Mouse (Mus musculus): ENCODE measurements around the gene Tpcn1. TPM values are rescaled to one million over a fixed set of nuclear protein-coding genes. Genes with fewer than 3 reads are reported as not detected.

The Tpcn1 gene
- total RNA-seq (2021) = 10 to 100 TPM; 44.1 to 45.2 TPM
- long read RNA-seq, experiment 1, full-length matches to known transcripts = 1 of 5 reads
- long read RNA-seq, experiment 1, partial matches to known transcripts = 0 of 5 reads
- long read RNA-seq, experiment 1, other reads (novel, unspliced or antisense) = 4 of 5 reads
- long read RNA-seq, experiment 2, partial matches to known transcripts = 1 of 5 reads
- long read RNA-seq, experiment 2, other reads (novel, unspliced or antisense) = 2 of 5 reads

DNA sequence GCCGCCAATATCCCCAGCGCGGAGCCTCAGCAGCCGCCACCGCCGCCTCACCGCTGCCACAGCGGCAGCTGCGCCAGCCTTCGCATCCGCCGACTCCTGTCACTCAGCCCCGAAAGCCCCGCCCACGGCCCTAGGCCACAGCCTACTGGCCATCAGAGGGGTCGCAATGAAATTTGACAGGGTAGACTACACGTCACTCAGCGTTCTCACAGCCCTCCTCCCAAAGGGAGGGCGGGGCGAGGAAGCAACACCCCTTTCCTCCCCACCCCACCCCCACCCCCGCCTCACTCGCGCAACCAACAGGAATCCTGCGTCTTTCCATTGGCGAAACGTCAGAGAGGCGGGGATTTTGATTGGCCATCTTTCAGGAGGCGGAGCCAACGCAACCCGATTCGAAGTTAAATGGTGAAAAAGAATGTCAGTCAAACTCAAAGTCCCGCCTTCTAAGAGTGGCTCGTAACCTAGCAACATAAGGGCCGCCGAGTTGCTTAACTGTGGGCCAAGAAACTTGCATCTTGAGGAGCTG, at the start of gene Tpcn1, which contains the start of gene Iqcd:
TSS of gene Tpcn1 (minus strand) at position 105 of the 526 bp plus-strand sequence.
TSS of gene Iqcd (plus strand) at position 448 of the 526 bp plus-strand sequence.
- DNase-seq (ENCODE audit: low spot score in 2 of 2) = peak; percentile 98 to 100

DNA sequence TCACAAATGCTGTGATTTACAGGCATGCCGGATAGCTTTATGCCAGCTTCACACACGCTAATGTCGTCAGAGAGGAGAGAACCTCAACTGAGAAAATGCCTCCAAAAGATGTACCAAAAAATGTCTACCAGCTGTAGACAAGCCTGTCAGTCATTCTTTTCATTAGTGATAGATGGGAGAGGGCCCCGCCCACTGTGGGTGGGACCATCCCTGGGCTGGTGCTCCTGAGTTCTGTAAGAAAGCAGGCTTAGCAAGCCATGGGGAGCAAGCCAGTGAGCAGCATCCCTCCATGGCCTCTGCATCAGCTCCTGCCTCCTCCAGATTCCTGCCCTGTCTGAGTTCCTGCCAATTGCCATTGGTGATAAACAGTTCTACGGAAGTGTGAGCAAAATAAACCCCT, 47.2 kb upstream of the Tpcn1 start:
- DNase-seq (ENCODE audit: low spot score in 2 of 2) = no peak

DNA sequence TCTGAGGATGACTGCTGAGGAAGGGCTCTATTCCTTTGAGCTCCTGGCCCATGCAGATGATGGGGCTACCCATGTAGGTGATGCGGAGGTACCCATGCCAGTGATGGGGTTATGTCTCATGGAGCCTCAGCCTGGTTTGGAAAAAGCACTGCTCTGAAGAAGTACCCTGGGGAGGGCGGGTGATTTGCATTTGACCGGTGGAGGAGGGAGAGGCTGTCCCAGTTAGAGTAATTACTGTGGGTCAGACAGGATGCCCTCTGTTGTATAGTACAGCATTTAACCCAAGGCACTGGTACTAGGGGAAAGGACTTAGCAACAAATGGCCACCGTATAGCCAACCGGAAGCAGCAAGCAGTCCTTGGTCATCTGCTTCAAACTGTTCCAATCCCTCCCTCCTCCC, 46.4 kb upstream of the Tpcn1 start:
- DNase-seq (ENCODE audit: low spot score in 2 of 2) = no peak

DNA sequence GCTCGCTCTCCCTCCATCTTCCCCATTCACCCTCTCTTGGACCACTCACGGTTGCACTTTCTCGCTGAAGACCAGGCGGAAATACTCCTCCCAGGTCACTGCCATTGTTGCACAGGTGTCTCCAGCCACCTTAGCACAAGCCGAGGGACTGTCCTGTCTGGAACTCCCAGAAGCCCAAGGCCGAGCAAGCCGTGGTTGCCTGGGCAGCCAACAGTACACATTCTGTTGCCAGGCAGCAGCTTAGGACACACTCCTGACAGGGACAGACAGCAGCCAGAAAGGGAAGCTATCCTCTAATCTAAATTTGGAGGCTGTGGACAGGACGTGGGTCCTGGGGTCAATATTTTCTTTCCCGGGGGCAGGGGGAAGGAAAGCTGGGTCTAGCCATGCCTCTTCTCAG, 45.7 kb upstream of the Tpcn1 start, which contains the start of gene Cfap73:
TSS of gene Cfap73 (minus strand) at position 105 of the 400 bp plus-strand sequence.
- no peak for DNase-seq (ENCODE audit: low spot score in 2 of 2)

DNA sequence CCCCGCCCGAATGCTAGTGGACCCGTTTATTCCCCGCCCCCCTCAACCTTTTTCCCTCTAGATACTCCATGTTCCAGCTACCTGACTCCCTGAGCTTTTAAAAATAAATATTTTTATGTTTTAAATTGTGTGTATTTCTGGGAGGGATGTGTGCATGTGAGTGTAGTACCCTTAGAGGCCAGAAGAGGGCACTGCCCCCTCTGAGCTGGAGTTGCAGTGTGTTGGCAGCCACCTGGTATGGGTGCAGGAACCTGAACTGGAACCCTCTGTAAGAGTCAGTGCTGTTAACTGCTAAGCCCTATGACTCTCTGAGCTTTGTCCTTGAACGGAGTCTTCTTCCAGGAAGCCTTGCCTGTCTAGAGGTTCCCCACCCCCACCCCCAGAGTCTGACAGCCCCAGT, 43.4 kb upstream of the Tpcn1 start:
- DNase-seq (ENCODE audit: low spot score in 2 of 2) = no peak

GRCm38 (mm10) chr5:120631128-120631527, 42.7 kb upstream of the Tpcn1 start:
- no peak for DNase-seq (ENCODE audit: low spot score in 2 of 2)

DNA sequence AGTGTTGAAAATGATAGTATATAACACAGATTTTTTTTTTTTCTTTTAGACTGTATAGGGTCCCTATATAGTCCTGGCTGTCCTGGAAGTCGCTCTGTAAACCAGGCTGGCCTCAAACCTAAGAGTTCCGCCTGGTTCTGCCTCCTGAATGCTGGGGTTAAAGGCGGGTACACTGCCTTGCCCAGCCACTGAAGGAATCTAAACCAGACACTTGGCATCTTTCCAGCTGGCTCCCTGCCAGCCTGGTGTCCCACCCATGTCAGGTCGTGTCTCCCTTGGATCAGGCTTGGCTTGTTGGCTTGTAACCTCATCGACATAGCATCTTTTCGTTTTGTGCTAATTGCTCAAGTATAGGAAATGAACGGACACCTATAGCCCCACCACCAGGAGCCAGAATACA, 40.2 kb upstream of the Tpcn1 start:
- DNase-seq (ENCODE audit: low spot score in 2 of 2) = no peak

DNA sequence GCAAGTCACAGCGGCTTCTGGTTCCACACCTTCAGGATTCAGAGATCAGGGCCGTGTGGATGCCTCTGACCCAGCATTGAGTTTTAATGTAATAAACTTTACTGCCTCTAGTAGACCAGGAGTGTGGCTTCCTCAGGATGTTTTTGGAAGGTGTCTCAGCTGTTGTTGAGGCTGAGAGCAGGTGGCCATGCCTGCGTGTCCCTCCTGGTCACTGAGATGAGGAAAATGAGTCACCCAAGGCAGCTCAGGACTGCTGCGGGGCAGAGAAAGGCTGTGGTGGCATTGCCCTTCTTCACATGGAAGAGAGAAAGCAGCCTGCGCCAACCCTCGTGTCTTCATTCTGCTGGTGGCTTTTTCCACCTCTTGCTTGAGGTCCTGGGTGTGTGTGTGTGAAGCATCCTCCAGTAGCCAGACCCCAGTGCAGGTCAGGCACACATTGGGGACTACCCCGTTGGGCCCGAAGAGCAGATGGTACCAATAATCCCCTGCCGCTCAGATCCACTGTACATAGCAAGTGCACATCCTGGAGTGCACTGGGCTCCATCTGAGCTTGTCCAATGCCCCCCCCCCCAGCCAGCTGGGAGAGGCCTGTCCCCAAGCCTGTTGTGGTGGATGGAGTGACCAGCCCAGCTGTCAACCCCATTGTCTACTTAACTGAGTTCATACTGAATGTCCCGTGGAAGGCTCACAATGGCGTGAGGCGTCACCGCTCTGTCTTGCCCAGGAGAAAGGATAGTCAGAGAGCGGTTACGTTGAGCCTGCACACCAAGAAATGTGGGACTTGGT, 39.2 kb upstream of the Tpcn1 start:
- DNase-seq (ENCODE audit: low spot score in 2 of 2) = no peak

- DNase-seq (ENCODE audit: low spot score in 2 of 2) = no peak
Observed at GRCm38 (mm10) chr5:120626399-120626798, 37.9 kb upstream of the Tpcn1 start.

DNA sequence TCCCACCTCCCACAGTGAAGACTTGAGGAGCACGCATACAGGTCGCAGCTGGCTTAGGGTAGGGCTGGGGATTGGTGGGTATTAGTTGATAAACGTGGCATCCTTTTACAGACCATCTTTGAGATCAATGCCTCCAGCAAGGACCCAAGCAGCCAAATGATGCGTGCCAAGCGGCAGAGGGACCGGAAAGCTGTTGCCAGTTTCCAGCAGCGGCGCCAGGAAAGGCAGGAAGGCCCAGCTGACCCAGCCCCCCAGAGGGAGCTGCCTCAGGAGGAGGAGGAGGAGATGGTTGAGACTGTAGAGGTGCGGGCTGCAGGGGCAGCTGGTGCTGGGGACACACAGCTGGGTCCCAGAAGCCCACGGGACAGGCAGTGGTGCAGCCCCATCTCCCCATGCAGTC, 36.0 kb upstream of the Tpcn1 start:
- DNase-seq (ENCODE audit: low spot score in 2 of 2) = no peak

GRCm38 (mm10) chr5:120622198-120622851, 33.9 kb upstream of the Tpcn1 start:
- no peak for DNase-seq (ENCODE audit: low spot score in 2 of 2)

DNA sequence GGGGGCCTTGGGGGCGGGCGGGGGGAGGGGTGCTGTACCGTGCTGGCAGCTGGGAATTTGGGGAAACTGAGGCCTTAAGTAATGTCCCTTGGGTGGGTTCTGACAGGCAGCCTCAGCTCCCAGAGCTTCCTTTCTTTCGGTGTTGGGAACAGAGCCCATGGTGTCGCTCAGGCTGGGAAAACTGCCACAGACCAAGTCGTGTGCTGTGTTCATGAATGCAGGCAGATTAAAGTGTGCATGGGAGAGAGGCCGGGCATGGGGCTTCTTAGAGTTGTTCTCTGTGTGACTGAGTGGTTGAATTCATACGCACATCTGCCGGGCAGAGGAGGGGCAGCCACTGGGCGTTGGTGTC, 33.3 kb upstream of the Tpcn1 start:
- DNase-seq (ENCODE audit: low spot score in 2 of 2) = no peak

DNA sequence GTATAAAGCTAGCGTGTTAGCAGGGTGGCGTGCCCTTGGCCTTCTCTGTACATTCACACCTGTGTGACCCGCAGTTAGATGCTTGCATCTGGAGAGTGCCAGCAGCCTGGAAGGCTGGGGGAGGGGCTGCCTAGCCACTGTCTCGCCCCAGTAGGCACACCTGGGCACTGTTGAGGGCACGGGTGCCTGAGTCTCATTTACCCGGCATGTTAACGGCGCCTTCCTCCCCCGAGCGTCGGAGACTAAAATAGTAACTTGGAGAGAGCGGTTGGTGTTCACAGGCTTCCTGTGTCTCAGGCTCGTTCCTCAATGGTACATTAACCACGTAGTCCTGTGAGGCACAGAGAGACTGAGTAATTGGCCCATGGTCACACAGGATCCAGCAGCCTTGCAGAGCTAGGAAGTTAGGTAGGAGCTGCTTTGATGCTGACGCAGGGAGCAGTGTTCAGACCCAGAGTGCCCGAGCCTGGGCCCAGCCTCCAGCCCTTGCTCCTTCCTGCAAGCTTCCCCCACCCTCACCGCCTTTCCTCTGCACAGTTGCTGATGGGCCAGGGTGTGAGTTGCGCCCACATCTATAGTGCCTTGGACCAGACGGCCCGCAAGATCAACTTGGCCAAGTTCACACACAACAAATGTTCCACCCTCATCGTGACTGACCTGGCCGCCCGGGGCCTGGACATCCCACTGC, 32.7 kb upstream of the Tpcn1 start:
- DNase-seq (ENCODE audit: low spot score in 2 of 2) = no peak

DNA sequence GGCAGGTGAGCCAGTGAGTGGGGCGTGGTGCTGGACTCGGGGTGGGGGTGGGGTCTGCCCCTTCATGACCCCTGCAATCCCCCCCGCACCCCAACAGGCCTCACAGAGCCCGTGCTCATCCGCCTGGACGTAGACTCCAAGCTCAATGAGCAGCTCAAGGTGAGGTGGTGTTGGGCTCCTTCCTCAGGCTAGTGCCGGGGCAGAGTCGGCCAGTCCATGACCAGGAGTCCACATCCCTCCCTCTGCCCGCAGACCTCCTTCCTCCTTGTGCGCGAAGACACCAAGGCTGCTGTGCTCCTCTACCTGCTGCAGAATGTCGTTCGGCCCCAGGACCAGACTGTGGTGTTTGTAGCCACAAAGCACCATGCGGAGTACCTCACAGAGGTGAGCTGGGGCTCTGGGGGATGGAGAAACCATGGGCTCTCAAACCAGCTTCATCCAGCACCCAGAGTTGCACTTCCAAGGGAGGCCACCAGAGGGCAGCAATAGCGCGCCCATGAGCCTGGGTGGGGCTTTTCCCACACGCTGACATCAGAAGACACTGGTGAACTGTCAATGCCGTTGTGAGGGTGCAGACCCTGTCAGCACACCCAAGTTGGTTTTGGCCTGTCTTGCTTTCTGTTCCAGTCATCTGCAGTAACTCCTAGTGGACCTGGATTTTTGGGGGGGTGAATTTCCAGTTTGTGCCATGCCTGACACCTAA, 32.1 kb upstream of the Tpcn1 start:
- DNase-seq (ENCODE audit: low spot score in 2 of 2) = peak; percentile 87 to 89

GRCm38 (mm10) chr5:120619201-120619600, 30.7 kb upstream of the Tpcn1 start:
- DNase-seq (ENCODE audit: low spot score in 2 of 2) = no peak

DNA sequence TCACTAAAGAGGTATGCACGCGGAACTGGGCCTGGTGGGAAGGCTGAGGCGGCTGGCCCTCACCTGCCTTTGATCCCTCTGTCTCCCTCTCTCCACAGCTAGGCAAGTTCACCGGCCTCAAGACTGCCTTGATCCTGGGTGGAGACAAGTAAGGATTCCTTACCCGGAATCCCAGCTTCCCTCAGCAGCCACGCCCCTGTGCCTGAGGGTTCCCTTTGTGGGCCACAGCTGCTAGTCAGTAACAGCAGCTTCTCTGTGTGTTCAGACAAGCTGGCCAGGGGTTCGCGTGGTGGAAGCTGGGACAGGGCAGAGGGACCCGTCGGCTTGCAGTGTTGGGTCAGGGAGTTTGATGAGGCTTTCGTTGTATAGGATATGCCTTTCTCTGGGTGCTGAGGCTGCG, 30.3 kb upstream of the Tpcn1 start:
- no peak for DNase-seq (ENCODE audit: low spot score in 2 of 2)

DNA sequence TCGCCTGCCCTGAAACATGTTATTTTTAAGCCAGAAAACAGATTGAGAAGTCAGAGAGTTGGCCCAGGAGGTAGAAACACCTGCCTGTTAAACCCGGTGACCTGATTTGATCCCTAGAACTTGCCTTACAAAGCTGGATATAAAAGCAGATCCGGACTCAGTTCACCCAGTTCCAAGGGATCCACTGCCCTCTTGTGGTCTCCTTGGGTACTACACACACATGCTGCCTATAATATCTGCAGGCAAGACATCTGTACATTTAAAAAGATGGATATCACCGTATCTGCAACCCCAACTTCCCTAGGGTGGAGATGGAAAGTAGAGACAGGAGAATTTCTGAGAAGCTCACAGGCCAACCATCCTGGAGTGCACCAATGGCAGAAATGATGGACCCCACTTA, 27.4 kb upstream of the Tpcn1 start:
- no peak for DNase-seq (ENCODE audit: low spot score in 2 of 2)

GRCm38 (mm10) chr5:120612822-120613604, 24.5 kb upstream of the Tpcn1 start:
- DNase-seq (ENCODE audit: low spot score in 2 of 2) = peak; percentile 100

- peak; percentile 99 for DNase-seq (ENCODE audit: low spot score in 2 of 2)
Observed at GRCm38 (mm10) chr5:120612442-120612821, 24.0 kb upstream of the Tpcn1 start, which contains the start of the genes Rita1 and Ddx54. Rita1 (minus strand) TSS chr5:120612589. Ddx54 (plus strand) TSS chr5:120612739.

DNA sequence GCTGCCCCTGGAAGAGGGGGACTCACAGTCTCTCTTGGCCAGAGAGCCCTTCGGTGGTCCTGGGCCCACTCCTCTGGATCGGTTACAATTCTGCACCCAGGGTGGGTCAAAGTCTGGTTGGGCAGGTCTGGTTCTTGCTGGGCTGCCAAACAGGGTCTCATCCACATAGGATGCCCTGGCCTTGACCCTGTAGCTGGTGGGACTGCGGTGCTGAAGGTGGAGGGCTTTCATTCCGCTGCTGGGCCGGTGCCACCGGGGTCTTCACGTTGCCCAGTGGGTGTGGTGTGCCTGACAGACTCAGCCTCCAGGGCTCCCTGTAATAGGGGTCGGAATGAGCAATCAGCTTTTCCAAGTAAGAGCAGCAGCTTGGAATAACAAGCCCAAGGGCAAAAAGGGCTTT, 22.9 kb upstream of the Tpcn1 start:
- DNase-seq (ENCODE audit: low spot score in 2 of 2) = peak in 1 of 2 experiments; percentile 28
